Mouse (Mus musculus): ENCODE measurements around the gene Pkd1l3.

Pkd1l3 gene

DNA sequence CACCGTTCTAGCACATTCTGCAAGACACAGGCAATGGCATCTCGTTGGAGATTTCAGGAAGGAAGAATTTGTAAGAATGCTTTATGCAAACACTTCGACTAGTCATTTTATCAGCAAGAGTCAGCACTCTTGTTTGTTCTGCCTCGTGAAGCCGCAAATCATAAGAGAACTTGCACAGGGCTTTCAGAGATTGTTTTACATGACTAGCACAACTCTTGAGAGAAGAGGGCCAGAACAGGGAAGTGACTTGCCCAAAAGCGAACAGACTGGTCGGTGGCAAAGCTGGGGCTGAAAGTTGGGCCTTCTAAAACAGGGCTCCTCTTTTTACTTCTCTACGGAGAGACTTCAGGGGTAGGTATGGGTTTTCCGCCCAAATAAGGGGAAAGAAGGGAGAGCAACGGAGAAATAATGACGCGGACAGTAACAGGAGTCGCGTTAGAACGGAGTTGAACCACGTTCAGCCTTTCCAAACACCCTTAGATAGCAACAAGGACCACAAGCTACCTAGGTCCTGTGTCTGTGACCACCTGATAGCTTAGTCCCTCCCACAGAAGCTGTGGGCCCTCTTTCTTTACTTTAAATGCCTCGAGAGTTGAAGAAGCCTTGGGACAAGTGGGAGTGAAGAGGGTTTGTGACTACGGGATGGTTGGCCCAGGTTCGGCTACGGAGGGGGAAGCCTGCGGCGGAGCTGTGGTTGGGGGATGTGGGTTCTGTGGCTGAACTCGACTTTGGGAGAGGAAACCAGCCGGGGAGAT is 90.4 kb downstream of the Pkd1l3 start:
- H3K27me3 ChIP-seq (ENCODE audit: control insufficient read depth, insufficient read depth, low read length, poor library complexity, severe bottlenecking) = no peaks in the 10 kb centered on the region
- peak; percentile 49 for DNase-seq (ENCODE audit: low read depth, low spot score)
- H3K36me3 ChIP-seq (ENCODE audit: control insufficient read depth, insufficient read depth, low read length, poor library complexity, severe bottlenecking) = no peaks in the 10 kb centered on the region; the same call in 1 of the 2 replicates

DNA sequence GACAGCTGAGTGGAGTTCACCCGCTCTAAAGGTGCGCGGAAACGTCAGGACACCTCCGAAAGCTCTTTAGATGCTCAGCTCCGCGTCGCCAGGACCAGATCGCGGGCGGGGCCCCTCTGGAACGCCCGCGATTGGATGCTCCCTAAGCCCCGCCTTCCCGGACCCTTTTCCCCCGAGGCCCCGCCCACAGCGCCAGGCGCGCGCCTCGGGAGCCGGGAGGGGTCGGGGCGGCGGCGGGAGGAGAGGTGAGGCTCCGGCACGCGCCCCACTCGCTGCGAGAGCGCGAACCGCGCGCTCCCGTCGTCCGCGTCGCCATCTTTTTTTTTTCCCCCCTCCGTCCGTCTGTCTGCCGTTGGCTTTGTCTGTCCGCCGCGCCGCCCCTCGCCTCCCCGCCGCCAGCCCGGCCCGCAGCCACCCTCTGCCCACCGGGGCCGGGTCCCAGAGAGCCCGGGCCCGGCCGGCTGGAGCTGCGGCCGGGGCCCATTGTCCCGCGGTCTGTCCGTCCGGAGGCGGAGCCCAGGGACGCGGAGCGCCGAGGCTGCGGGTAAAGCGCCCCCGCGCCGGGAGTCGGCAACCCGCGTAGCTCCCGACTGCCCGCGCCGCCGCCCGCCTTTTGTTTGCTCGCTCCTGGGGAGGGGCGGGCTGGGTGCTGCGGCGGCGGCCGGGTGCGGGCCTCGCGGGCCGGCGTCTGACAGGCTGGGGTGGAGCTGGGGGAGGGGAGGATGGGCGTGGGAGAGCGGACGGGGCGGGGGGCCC is 91.2 kb downstream of the Pkd1l3 start, which contains the start of gene Zfp821:
Gene Zfp821 (plus strand): TSS at position 227 of the 756 bp plus-strand sequence.
- Histone ChIP-seq H3K27me3 (ENCODE audit: control insufficient read depth, insufficient read depth, low read length, poor library complexity, severe bottlenecking) (no peaks in the 10 kb centered on the region), H3K36me3 (ENCODE audit: control insufficient read depth, insufficient read depth, low read length, poor library complexity, severe bottlenecking) (peaks cover 3% of the 10 kb centered on the region; the same call in 1 of the 2 replicates)
- DNase-seq (ENCODE audit: low read depth, low spot score) = peak; percentile 92

DNA sequence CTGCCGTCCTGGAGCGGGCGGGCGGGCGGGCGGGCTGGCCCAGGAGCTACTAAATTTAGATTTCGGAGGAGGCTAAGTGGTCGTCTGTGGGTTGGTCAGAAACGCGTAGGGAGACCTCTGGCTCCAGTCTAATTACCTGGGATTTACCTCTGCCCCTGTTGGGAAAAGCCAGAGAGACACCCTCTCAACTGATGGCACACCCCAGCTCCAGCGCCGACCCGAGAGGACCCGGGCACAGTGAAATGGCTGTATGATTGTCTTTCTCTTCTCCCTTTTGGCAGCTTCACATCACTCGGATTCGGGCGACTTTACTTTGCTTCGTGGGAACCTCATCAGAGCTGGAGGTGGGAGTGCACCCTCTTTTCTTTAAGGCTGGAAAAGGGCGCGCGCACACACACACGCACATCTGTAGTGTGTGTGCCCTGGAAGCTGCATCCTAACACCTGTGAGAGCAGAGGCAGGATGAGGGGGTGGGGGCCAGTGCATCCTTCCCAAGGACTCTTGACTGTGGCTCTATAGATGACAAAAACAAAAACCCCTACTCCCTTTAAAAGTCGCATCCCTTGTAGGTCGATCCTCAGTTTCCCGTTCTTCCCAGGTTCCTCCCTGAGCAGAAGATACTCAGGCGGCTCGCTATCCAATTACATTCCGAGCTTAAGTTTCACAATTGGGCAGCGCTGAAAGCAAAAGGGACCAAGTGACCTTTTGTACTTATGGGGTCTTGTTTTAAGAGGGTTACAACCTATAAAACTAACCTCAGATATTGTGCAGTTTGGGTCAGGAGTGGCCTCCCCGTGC is 92.0 kb downstream of the Pkd1l3 start:
- no peaks in the 10 kb centered on the region for H3K27me3 ChIP-seq (ENCODE audit: control insufficient read depth, insufficient read depth, low read length, poor library complexity, severe bottlenecking)
- DNase-seq (ENCODE audit: low read depth, low spot score) = peak; percentile 18
- H3K36me3 ChIP-seq (ENCODE audit: control insufficient read depth, insufficient read depth, low read length, poor library complexity, severe bottlenecking) = peaks cover 3% of the 10 kb centered on the region; the same call in 1 of the 2 replicates

DNA sequence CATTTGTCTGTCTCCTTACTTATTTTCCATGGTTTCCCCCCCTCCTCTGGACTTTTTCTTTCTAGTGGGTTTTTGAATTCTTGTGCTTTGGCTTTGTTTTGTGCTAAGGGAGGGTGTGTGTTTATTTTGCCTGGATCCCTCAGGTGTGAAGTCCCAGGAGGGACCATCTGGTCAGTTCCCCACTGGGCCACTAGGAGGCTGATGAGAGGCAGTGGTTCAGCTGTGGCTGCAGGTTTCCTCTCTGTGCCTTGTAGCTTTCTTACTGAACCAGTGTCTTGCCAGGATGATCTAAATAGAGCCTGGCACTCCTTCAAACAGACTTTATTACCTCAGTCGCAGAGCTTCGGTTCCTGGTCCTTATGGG is 92.5 kb downstream of the Pkd1l3 start:
- no peaks in the 10 kb centered on the region for H3K27me3 ChIP-seq (ENCODE audit: control insufficient read depth, insufficient read depth, low read length, poor library complexity, severe bottlenecking)
- peaks cover 4% of the 10 kb centered on the region; the same call in 1 of the 2 replicates for H3K36me3 ChIP-seq (ENCODE audit: control insufficient read depth, insufficient read depth, low read length, poor library complexity, severe bottlenecking)
- peak; percentile 91 for DNase-seq (ENCODE audit: low read depth, low spot score)

DNA sequence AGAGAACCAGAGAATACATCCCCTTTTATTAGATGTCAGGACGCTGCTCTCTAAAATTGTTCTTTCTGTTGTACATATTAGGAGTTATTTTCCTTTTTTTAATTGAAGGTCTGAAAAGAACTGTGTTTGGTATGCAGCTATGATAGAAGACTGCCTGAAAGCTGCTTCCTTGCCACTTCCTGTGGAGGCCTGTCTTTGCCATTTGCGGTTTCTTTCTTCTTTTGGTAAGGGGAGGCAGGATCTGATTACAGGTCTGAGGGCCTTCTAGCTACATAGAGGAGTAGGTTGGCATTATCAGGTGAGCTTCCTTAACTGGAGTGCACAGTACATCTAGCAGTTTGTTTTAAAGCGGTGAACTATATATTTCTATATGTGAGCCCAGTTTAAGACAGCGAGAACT is 93.6 kb downstream of the Pkd1l3 start:
- H3K36me3 ChIP-seq (ENCODE audit: control insufficient read depth, insufficient read depth, low read length, poor library complexity, severe bottlenecking) = peaks cover 6% of the 10 kb centered on the region; the same call in 1 of the 2 replicates
- H3K27me3 ChIP-seq (ENCODE audit: control insufficient read depth, insufficient read depth, low read length, poor library complexity, severe bottlenecking) = no peaks in the 10 kb centered on the region
- DNase-seq (ENCODE audit: low read depth, low spot score) = no peak

DNA sequence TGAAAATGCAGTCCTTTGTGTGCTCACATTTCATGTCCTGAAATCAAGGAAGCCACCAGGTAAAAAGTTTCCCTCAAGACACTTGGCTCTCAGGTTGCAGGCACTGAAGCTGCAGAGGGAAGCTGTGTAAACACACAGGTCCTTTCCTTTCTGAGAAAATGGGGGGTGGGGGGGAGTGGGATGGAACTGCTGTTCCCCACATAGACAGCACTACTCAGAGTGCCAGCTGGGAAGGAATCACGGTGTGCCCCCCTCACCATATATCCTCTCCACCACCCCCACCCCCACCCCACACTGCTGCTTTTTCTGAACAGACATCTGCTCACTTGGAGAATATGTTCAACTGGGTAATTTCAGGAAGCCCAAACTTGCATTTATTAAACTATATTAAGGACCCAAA is 98.2 kb downstream of the Pkd1l3 start:
- Histone ChIP-seq H3K36me3 (ENCODE audit: control insufficient read depth, insufficient read depth, low read length, poor library complexity, severe bottlenecking) (peaks cover 13% of the 10 kb centered on the region), H3K27me3 (ENCODE audit: control insufficient read depth, insufficient read depth, low read length, poor library complexity, severe bottlenecking) (no peaks in the 10 kb centered on the region)
- DNase-seq (ENCODE audit: low read depth, low spot score) = no peak

DNA sequence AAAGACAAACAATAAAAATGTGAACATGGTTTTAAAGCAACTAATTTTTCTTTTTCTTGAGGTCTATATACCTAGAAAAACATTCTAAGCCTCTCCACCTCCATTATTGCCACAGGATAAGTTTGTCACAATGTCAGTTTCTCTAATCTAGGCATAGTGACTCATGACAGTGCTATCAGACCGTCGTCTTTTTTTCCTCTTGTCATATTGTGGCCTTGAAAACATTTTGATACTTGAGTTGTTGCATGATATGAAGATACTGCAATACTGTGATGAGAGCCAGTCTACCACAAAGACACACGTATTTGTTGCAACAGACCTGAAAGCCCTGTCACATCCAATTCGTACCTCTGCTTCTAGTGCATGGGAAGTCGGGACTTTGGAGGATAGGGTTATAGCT is 100.6 kb downstream of the Pkd1l3 start:
- Histone ChIP-seq H3K27me3 (ENCODE audit: control insufficient read depth, insufficient read depth, low read length, poor library complexity, severe bottlenecking) (no peaks in the 10 kb centered on the region), H3K36me3 (ENCODE audit: control insufficient read depth, insufficient read depth, low read length, poor library complexity, severe bottlenecking) (peaks cover 17% of the 10 kb centered on the region)
- DNase-seq (ENCODE audit: low read depth, low spot score) = no peak
